Mouse (Mus musculus): ENCODE data around the gene Adh6a.

The Adh6a gene

DNA sequence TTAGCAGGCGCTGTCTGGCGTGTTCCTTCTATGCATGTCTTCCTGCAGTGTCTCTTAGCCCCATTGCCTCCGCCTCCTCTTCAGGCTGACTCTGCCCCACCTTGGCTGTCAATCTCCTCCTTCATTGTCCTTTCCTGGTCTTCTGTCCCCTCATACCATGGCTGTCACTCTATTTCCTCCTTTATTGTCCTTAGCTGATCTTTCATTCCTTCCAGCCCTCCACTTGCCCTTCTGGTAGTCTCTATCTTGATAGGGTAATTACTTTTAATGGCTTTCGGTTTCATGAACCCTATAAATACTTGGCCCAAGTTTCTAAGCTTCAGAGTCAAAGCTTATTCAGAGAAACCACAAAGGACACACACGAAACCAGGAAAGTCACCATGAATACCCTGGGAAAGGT, at the start of gene Adh6a:
Adh6a (plus strand) TSS at position 322 of the 400 bp plus-strand sequence.
- no peak for DNase-seq (ENCODE audit: low spot score)

DNA sequence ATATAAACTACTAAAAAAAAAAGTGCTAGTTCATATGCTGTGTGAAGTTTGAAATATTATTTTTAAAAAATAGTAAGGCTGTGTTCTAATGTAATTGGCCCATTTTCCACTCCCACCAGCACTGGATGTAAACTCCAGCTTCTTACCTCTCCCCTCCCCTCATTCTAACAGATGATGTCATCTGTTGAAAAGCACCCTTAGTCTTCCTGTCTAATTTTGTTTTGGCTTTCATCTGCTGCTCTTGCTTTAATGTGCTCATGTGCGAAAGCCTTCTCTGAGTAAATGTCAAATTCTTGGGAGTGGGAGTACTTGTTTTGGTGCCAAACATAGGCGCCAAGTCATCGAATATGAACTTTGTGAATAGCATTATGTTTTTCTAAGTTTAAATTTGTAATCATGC, 48.4 kb upstream of the Adh6a start:
- DNase-seq (ENCODE audit: low spot score): no peak

DNA sequence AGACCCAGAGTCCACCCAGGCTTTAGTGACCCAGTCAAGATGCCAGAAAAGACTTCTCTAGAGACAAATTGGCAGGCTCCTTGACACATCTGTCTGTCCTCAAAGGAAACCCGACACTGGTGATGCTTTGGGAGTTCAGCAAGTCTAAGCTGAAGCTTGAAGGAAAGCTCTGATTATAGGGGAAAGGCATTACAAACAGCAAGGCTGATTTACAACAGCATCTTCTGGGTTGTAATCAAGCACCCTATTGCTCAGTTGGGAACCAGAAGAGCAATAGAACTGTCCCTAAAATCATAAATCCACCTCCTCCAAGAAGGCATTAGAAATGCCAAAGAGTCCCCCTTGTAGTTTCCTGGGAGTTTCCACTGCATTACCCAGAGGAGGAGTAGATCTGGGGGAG, 42.6 kb upstream of the Adh6a start:
- DNase-seq (ENCODE audit: low spot score): no peak

DNA sequence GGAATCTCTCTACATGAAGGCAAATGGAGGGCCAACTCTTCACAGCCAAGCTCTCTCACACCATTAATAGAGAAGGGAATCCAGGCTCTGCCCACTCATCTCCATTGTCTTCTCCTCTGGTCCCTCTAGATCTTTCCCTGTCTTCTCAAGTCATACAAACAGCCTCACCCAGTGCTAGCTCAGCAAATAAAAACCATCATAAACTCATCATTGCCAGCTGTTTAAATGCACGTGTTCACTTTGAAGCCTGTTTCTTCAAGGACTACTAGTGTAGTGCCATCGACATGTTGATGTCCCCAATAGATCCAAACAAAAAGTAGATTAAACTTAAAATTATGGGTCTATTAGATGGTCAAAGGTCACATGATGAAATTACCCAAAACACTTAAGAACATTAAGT, 41.8 kb upstream of the Adh6a start:
- DNase-seq (ENCODE audit: low spot score): no peak

DNA sequence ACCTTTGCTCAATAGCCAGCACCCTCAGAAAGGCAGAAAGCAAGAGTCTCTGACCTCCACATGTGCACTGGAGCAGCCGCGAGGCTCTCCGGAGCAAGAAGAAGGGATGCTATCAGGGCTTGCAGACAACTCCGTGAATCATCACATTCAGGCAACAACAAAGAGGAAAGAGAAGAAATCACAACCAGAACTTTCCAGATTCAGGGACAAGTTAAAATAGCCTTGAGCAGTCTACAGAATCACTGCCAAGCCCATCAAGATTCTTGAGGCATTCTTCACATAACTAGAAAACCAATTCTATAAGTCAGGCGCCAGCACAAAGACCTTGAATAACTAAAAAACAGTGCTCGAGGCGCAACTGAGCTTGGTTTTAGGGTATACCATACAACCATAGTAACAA, 40.0 kb upstream of the Adh6a start:
- DNase-seq (ENCODE audit: low spot score): no peak

DNA sequence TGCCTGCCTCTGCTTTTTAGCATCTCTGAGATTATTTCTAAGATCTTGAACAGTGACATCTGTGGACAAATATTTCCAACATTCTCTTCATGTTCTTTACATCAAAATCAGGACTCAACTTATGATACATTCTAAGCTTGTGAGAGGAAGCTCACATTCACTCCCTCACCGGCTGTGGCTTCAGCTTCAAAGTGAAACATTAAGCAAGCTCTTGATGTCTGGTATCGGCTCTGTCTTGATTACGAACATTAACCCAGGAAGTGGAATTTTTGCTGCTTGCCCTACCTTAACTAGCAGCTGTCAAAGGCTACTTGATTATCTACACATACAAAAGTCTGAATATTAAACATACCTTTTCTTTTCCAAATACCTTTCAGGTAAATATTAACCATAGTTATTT, 38.0 kb upstream of the Adh6a start:
- DNase-seq (ENCODE audit: low spot score): peak; percentile 55

DNA sequence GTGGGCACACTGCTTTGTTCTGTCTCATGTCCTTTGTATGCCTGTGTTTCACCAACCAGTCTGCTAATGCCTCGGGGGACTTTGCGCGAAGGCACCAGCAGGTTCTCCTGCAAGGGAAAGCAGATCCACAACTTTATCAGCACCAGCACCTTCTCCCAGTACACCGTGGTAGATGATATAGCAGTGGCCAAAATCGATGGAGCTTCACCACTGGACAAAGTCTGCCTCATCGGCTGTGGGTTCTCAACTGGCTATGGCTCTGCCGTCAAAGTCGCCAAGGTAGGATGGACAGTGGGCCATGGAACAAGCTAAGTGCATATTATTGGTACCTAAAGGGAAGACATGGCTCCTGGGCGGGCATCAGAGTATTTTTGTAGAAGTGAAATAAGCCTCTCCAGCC, 30.5 kb upstream of the Adh6a start:
- DNase-seq (ENCODE audit: low spot score): no peak

DNA sequence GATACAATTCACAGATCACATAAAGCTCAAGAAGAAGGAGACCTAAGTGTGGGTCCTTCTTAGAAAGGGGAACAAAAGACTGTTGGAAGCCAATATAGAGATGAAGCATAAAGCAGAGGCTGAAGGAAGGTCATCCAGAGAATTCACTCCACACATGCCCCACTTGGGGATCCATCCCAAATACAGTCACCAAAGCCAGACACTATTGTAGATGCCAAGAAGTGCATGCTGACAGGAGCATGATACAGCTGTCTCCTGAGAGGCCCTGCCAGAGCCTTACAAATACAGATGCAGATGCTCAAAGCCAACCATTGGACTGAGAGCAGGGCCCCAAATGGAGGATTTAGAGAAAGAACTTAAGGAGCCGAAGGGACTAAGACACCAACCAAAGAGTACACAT, 29.3 kb upstream of the Adh6a start:
- DNase-seq (ENCODE audit: low spot score): no peak

DNA sequence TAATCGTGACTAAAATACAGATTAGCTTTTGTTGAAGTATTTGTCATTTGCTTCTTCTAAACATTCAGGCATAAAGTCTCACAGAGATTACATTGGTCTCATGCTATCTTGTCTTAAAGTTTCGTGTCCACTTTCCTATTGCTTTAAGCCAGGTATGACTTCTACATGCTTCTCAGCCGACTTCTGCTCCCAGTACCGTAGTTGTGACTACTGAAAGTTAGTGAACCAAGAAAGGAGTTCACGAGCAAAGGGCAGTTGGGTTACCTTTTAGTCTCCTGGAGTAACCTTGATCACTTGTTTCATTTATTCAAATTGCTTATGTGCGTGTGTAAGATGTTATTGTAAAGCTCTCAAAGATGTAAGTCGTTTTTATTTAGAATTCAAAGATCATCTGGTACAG, 27.1 kb upstream of the Adh6a start:
- DNase-seq (ENCODE audit: low spot score): no peak

DNA sequence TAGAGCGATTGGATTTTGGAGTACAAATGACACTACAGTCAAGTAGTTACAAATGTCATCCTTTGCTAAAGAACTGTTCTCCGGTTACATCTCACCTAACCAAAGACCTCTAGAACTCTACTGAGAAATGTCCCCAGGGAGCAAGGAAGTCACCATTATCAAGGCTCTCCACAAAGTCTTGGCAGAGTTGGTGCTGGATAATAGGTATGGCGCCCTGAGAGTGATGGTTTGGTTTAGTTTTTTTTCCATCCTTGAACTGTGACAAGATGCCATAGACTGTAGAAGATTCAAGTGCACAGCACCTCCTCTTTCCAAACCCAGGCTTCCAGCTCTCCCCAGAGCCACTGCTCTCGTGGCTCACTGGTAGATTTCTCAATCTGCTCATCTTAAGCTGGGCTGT, 25.4 kb upstream of the Adh6a start:
- no peak for DNase-seq (ENCODE audit: low spot score)

DNA sequence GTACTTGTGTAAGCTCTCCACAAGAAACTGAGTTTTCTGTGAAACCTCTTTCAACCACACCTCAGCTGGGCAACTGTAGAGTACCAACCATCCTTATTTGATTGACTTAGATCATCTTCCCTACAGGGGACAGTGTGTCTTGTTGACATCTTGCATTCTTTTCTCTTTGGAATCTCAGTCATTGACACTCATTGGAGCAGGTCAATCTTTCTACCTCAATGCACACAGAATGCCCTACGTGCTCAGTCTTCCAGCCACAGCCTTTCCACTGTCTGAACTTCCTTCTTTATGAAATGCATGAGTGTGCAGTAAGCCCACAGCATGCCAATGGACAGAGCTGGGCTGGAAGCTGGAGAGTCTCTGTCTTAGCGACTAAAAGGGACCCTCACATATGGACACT, 22.4 kb upstream of the Adh6a start:
- DNase-seq (ENCODE audit: low spot score): no peak

DNA sequence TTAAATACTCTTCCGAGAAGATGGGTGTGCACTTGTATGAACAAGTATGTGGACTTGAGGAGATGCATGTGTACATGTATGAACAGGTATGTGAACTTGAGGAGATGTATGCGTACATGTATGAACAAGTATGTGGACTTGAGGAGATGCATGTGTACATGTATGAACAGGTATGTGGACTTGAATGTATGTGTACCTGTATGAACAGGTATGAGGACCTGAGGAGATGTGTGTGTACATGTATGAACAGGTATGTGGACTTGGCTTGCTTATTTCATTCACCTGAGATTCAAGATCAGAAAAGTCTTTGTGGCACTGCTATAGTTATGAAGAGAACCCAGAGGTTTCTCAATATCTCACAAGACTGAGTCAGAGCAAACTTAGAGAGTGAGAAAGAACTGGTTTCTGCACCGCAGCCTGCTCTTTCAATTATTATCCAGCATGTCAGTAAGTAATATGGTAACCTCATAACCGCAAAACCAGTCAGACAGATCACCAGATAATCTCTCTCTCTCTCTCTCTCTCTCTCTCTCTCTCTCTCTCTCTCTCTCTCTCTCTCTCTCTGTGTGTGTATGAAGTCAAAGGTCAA, 21.5 kb upstream of the Adh6a start:
- DNase-seq (ENCODE audit: low spot score): no peak

DNA sequence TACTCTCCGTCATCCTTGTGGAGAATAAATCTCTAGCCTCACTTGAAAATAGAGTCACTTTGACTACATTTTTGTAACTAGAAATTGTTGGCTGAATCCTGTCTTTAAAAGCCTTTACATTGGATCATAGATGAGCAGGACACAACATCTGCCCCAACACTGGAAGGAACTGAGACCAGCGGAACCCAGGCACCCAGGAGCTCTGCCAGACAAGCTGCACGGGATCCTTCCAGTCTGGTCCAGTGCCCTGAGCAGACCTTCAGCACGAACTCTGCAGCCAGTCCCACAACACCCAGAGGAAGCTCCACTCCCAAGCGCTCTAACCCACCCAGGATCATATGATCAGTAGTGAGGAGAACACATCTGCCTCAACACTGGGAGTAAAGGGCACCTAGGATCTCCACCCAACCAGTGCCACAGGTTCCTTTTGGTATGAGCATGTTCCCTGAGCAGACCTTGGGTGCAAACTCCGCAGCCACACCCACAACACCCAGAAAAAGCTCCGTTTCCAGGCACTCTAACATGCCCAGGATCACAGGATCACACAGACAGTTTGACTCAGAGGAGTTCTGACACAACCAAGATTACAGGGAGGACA, 19.7 kb upstream of the Adh6a start:
- DNase-seq (ENCODE audit: low spot score): no peak

DNA sequence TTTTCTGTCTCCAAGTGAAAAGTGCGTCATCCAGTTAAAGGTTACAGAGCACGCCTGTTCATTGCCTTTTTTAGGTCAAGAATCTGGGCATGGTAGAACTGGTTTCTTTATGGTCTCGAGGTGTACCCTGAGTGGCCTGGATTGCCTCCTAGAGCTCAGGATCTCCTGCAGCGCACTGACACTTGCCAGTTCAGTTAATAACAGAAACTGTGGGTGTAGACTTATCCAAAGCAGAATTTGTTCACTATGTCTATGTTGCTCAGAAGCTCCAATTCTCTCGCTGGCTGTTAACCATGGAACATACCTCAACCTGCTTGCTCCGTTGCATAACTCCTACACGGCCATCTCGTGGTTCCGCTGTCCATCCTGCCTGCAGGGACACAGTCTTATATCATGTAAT, 13.0 kb upstream of the Adh6a start:
- DNase-seq (ENCODE audit: low spot score): no peak

DNA sequence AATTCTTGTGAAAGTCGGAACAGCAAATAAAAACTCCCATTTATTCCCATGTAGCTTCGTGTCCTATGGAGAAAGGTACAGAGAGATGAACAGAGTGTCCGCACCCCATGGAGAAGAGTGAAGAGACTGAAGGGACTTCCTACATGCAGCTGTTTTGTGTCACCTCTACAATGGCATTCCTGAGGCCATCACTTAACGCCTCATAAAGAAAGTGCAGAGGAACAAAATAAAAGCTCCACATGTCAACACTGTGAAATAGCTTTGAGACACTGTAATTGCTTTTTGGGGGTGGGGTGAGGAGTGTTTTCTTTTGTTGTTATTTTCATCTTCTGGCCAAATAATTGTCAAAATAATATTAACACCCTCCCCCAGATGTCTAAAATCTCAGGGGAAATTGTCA, 10.4 kb upstream of the Adh6a start:
- no peak for DNase-seq (ENCODE audit: low spot score)

DNA sequence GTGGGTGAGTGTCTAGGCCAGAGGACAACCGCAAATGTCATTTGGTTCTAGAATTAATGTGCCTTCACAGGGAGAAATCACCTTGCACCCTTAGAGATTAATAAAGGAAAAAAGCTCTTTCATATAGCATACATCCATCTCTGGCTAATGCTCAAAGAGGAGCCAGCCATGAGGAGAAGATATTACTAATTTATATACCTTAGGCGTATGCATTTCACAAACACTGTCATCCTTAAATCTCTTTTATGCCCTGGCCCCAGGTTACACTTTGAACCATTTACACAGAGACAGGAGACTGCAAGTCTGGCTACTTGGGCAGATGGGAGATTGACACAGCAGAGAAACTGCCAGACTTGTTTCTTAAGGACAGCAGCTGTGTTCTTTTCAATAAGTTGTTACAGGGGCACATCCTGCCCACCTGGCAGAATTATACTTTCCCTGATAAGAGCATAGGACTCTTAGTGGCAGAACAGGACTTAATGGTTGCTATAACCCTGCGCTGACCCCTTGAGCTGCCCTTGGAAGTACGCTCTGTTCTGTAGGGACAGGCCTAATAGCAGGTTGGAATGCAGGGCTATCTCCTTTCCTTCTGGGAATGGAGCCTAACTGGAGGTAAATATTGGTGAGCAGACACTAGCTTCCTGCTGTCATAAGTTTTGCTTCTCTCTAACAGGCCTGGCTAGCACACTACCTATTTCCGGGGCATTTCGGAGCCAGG, 9.2 kb upstream of the Adh6a start:
- no peak for DNase-seq (ENCODE audit: low spot score)

DNA sequence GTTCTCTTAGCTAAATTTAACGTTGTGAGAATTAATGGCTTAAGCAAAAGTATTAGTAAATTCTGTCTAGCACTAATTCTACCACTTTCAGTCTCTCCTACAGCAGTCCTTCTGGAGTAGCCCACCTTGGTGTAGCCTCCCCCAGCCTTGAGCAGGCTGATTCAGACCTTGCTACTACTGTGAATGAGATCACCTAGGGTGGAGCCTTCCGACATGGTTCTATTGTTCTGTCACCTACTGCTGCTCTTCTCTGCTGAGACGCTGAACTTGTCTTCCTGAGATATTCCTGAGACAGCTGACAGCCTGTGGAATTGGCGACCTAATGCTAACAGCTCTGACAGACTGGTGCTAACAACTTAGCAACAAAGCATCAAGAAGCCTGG, 8.6 kb upstream of the Adh6a start:
- DNase-seq (ENCODE audit: low spot score): no peak

DNA sequence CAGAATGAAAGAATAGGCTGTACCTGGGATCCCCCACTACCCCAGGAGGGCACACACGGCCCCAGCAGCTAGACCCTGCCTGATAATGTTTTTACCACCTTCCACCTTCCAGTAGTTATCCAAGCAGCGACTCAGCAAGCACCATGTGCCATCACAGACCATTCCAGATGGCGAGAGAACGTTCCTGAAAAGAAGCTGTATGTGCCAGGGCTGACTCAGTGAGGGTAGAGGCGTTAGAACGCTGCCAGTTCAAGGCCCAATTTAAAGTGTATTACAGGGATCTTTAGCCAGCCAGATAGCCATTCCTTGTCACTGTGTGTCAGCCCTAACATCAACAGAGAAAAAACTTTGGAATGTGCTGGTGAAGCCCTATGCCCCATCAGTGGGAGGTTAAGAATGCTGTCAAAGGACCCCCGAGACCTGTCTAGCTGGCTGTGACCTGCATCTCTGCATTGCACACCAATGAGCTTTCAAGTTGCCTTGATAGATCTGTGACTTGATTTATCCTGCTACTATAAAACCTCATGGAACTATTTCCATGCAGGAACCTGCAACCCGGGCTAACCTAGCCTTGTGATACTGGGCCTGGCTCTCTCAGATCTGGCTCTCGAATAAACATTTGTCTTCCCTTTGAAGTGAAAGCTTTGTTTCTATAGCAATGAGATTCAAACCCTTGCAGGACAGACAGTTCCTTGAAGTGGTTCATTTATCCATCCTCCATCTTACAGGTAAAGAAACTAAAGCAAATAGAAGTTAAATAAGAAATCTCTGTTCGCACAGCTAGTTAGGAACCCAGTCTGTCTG, 7.4 kb upstream of the Adh6a start:
- DNase-seq (ENCODE audit: low spot score): no peak

DNA sequence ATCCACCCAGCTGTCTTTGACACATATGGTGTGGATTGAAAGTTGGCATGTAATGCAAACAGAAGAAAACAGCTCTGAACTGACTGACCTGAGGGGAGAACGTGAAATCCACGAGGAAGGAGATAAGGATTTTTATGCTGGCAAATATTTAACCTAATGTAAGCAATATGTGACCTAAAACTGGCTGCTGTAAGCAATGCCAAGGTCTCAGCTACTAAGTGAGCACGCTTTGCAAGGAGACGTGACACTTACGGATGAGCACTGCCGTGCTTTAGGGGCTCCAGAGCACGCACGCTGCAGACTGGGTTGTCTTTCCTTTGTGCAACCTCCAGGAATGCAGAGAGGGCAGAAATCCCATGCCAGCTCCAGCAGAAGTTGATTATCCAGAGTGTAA, 6.8 kb upstream of the Adh6a start:
- DNase-seq (ENCODE audit: low spot score): no peak

DNA sequence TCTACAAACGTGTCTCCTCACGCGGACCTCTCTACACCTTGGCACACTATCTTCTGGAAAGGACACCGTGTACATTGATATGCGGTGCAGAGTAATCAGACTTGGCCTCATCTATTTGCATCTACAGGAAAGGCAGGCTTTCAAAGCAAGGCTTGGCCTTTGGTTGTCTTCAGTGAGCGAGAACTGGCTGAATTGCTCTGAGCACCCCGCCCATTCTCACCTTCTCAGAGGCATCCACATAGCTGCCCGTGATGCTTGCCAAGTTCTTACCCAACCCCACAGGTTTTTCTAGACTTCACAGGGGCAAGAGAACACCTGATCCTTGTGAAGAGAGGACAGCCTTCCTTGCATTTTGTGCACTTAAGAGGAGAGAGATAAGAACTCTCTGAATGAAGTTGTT, 3.2 kb upstream of the Adh6a start:
- DNase-seq (ENCODE audit: low spot score): no peak

DNA sequence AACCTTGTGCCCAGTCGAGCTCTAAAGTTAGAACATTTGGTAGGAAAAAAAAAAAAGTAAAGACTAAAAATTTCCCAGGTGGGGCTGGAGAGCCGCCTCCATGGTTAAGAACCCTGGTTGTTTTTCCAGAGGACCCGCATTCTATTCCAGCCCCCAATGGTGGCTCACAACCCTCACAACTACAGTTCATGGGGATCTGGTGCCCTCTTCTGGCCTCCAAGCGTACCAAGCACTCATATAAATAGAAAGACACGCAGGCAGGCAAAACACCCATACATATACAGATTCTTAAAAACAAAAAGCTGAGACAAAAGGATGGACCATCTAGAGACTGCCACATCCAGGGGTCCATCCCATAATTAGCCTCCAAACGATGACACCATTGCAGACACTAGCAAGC, 2.1 kb upstream of the Adh6a start:
- DNase-seq (ENCODE audit: low spot score): no peak

DNA sequence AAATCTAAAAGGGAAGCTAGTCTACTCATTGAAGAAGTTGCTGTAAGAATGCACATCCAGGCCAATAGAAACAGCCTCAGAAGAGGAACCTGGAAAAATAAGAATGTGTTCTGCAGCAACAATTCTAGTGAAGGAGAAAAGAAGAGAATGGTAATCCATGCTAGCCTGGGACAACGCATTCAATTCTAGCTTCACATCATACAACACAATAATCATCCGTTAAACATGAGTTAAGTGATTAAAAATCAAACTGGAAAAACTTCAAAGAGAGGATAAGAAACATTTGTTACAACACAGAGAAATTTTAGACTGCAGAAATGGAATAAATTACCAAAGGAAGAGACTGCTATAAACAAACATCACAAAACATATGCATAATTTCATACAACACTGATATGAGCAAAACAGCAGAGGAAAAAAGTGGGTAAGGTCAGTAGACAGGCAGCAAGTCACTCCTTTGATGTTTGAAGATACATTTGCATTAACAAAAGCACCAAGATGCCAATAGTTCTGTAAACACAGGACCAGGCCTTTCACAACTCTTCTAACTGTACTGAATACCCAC, 3.9 kb downstream of the Adh6a start:
- no peak for DNase-seq (ENCODE audit: low spot score)

DNA sequence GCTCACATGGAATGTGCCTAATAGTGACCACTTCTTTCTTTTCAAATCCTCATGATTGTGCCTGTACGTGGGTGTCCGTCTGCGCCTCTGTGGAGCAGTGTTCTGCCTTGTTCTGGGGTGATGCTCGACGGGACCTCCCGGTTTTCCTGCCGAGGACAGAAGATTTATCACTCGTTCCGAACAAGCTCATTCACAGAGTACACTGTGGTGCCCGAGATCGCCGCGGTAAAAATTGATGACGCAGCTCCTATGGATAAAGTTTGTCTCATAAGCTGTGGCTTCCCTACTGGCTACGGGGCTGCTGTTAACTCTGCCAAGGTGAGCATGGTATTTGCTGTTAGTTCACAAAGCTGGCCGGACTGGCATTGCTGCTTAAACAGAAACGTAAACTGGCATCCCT, 11.9 kb downstream of the Adh6a start:
- no peak for DNase-seq (ENCODE audit: low spot score)

Measured in T-cell, adult 2 months (primary cell).